Mouse (Mus musculus) myocyte (in vitro differentiated cells): ENCODE measurements around the gene Lsr. TPM values are rescaled to one million over a fixed set of nuclear protein-coding genes. Genes with fewer than 3 reads are reported as not detected.
A peak's percentile ranks its signal among the peaks of the same experiment; 100 is the strongest.

Source experiments
- H3K27me3 ChIP-seq: one replicate; pipeline ENCODE4 v1.6.1; 2011; ENCODE audit not compliant: control insufficient read depth, insufficient read depth, insufficient read length
- H3K36me3 ChIP-seq: one replicate; pipeline ENCODE4 v1.6.1; 2011; ENCODE audit not compliant: control insufficient read depth, insufficient read depth
- H3K4me2 ChIP-seq: one replicate; pipeline ENCODE4 v1.6.1; 2011; ENCODE audit warnings: low read depth, control low read depth
- H3K4me3 ChIP-seq: one replicate; pipeline ENCODE4 v1.5.1; 2011; ENCODE audit warnings: mild to moderate bottlenecking, control low read depth, moderate library complexity
- H3K79me2 ChIP-seq: one replicate; pipeline ENCODE4 v1.6.1; 2011; ENCODE audit not compliant: control insufficient read depth, insufficient read depth
- H3ac ChIP-seq: one replicate; pipeline ENCODE4 v1.6.1; 2011; ENCODE audit not compliant: control insufficient read depth, insufficient read length
- CEBPB ChIP-seq: IDR thresholded peaks from 2 replicates; pipeline ENCODE4 v1.6.1; 2011; ENCODE audit warnings: mild to moderate bottlenecking, moderate library complexity; ENCODE audit not compliant: poor library complexity, insufficient read depth, severe bottlenecking
- E2F4 ChIP-seq: IDR thresholded peaks from one replicate; pipeline ENCODE4 v1.6.1; 2011; ENCODE audit warnings: mild to moderate bottlenecking, control low read depth, moderate library complexity; ENCODE audit not compliant: insufficient read depth
- MAX ChIP-seq: IDR thresholded peaks from one replicate; pipeline ENCODE4 v1.6.1; 2011; ENCODE audit warnings: low read depth, mild to moderate bottlenecking, control low read depth
- MYOD1 ChIP-seq, 3 experiments: IDR thresholded peaks; one replicate each; pipeline ENCODE4 v1.6.1; 2011; ENCODE audit warnings: control low read depth in 2 of 3, low read depth in 2 of 3, mild to moderate bottlenecking in 2 of 3, moderate library complexity in 1 of 3; ENCODE audit not compliant: insufficient read length in 2 of 3, control insufficient read depth in 1 of 3
- MYOG ChIP-seq, 3 experiments: IDR thresholded peaks; one replicate each; pipeline ENCODE4 v1.6.1; 2011; ENCODE audit warnings: control low read depth in 2 of 3, low read depth in 2 of 3, mild to moderate bottlenecking in 2 of 3; ENCODE audit not compliant: insufficient read length in 2 of 3, control insufficient read depth in 1 of 3, insufficient read depth in 1 of 3
- POLR2A ChIP-seq: IDR thresholded peaks from one replicate; pipeline ENCODE4 v1.6.1; 2011; ENCODE audit warnings: low read depth, mild to moderate bottlenecking, control low read depth, moderate library complexity; ENCODE audit not compliant: insufficient read length
- POLR2AphosphoS2 ChIP-seq: IDR thresholded peaks from one replicate; pipeline ENCODE4 v1.6.1; 2011; ENCODE audit warnings: low read depth, control low read depth; ENCODE audit not compliant: insufficient read length
- REST ChIP-seq: IDR thresholded peaks from one replicate; pipeline ENCODE4 v1.6.1; 2011; ENCODE audit warnings: mild to moderate bottlenecking, control low read depth, moderate library complexity; ENCODE audit not compliant: insufficient read depth, insufficient read length
- SRF ChIP-seq: IDR thresholded peaks from one replicate; pipeline ENCODE4 v1.6.1; 2011; ENCODE audit warnings: low read depth; ENCODE audit not compliant: control insufficient read depth, insufficient read length
- TCF12 ChIP-seq: IDR thresholded peaks from one replicate; pipeline ENCODE4 v1.6.1; 2011; ENCODE audit warnings: mild to moderate bottlenecking, control low read depth; ENCODE audit not compliant: poor library complexity, insufficient read depth, severe bottlenecking
- TCF3 ChIP-seq: IDR thresholded peaks from one replicate; pipeline ENCODE4 v1.6.1; 2011; ENCODE audit warnings: low read depth, control low read depth; ENCODE audit not compliant: insufficient read length
- USF1 ChIP-seq: IDR thresholded peaks from one replicate; pipeline ENCODE4 v1.6.1; 2011; ENCODE audit warnings: low read depth, mild to moderate bottlenecking, control low read depth, moderate library complexity
- polyA plus RNA-seq: library from polyadenylated mRNA; unstranded; fragments of >200 nt; fragmentation: generic; extraction: Trizol; gene quantifications from one replicate; pipeline ENCODE4 v1.2.1, GENCODE M21; 2012; ENCODE audit warnings: missing spikeins

Gene Lsr
- 0.02 TPM for polyA plus RNA-seq

DNA sequence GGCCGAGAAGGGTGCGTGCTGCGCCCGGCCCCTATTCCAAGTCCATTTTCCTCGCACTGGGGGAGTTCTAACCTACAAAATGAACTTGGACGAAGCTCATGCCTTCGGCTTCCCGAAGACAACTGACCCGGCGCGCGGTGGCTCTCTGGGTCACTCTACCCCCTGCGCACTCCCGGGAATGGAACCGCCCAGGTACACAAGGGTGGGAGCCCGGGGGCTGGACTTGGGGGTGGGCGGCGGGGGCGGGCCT lies at the start of gene Lsr:
Lsr (minus strand) TSS at position 214 of the 250 bp plus-strand sequence.
- H3ac ChIP-seq: no peak within 1 kb of the TSS
- peaks cover 30% of the 10 kb centered on the region for H3K27me3 ChIP-seq
- TF ChIP-seq E2F4 (no peak), SRF (no peak), TCF12 (no peak)
- H3K36me3 ChIP-seq: no peaks in the 10 kb centered on the region
- no peak within 1 kb of the TSS for H3K4me3 ChIP-seq
- H3K4me2 ChIP-seq: peak within 1 kb of the TSS; percentile 30
- no peaks in the 10 kb centered on the region for H3K79me2 ChIP-seq

DNA sequence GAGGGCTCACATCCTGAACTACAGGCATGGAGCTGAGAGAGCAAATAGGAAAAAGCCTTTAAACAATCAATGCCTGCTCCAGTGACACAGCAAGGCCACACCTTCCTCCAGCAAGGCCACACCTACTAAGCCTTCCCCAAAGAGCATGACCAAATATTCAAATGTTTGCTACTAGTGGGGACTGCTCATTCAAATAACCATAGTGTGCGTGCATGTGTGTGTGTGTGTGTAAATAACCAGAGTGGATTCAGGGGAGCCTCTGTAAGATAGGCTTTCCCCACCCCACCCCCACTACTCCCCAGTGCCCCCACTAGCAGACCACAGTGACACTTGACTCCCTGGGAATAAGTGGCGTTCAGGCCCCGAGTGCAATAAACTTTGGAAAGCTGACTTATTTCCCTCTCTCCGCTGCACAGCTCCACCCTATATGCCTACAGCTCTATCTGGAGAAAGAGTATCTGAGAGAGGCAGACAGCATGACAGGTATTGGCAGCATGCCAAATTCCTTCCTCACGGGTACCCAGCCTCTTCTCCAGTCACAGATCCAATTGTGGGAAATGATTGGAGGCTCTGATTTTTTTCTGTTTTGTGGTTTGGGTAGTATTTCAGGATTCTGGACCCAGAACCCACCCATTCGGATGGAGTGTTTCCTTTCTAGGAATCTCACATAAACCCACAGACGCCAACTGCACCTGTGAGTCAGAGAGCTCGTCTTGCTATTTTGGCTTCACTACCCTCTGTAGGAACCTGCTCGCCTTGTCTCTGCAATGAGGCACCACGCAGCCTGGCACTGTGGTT lies 44.0 kb upstream of the Lsr start:
- Histone ChIP-seq H3ac (no peak overlapping the region), H3K4me3 (no peak overlapping the region), H3K79me2 (no peaks in the 10 kb centered on the region), H3K4me2 (peak overlapping the region; percentile 60), H3K27me3 (no peaks in the 10 kb centered on the region), H3K36me3 (no peaks in the 10 kb centered on the region)
- peak in 2 of 3 experiments; percentile 67 to 82 for TF ChIP-seq MYOD1 (IDR thresholded peaks at IDR 0.05; ENCODE audit: control insufficient read depth in 1 of 3, insufficient read length in 2 of 3, low read depth in 2 of 3)
- peak; percentile 41 to 86 (median 76) for TF ChIP-seq MYOG (IDR thresholded peaks at IDR 0.05; ENCODE audit: control insufficient read depth in 1 of 3, insufficient read depth in 1 of 3, insufficient read length in 2 of 3, low read depth in 2 of 3)
- TF ChIP-seq E2F4: no peak
- no peak for TF ChIP-seq SRF
- TF ChIP-seq MAX: no peak
- TF ChIP-seq REST: no peak
- no peak for TF ChIP-seq CEBPB
- no peak for TF ChIP-seq POLR2A
- TF ChIP-seq TCF12: peak; percentile 43

DNA sequence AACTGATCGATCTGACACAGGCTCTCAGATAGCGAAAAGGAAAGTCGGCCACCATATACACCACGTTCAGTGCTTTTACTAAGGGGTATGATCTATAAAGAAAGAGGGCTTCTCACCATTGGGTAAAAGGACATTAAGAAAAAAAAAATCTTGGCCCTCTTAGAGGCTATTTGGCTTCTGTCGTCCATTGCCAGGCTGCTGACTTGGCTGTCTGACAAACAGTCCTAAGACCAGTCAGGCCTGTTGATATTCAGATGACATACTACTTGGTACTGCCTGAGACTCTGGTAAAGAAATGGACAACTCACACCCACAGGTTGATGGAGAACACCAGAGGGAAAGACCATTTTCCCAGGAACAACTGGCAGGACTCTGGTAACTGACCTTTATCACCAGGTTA lies 39.7 kb upstream of the Lsr start:
- Histone ChIP-seq H3K4me3 (no peak overlapping the region), H3K4me2 (no peak overlapping the region), H3K27me3 (no peaks in the 10 kb centered on the region), H3K79me2 (no peaks in the 10 kb centered on the region), H3K36me3 (no peaks in the 10 kb centered on the region), H3ac (no peak overlapping the region)
- TF ChIP-seq SRF: no peak
- TF ChIP-seq POLR2A: no peak
- no peak for TF ChIP-seq CEBPB
- TF ChIP-seq MYOG (IDR thresholded peaks at IDR 0.05; ENCODE audit: control insufficient read depth in 1 of 3, insufficient read depth in 1 of 3, insufficient read length in 2 of 3, low read depth in 2 of 3): no peak
- no peak for TF ChIP-seq TCF3
- TF ChIP-seq USF1: no peak
- TF ChIP-seq MAX: no peak

- Histone ChIP-seq H3ac (no peak overlapping the region), H3K36me3 (no peaks in the 10 kb centered on the region), H3K4me2 (no peak overlapping the region), H3K79me2 (no peaks in the 10 kb centered on the region), H3K4me3 (no peak overlapping the region), H3K27me3 (no peaks in the 10 kb centered on the region)
- TF ChIP-seq TCF3 (no peak), POLR2A (no peak), E2F4 (no peak), MYOD1 (IDR thresholded peaks at IDR 0.05; ENCODE audit: control insufficient read depth in 1 of 3, insufficient read length in 2 of 3, low read depth in 2 of 3) (no peak), MAX (no peak), TCF12 (no peak), REST (no peak), SRF (no peak), USF1 (no peak), MYOG (IDR thresholded peaks at IDR 0.05; ENCODE audit: control insufficient read depth in 1 of 3, insufficient read depth in 1 of 3, insufficient read length in 2 of 3, low read depth in 2 of 3) (no peak), POLR2AphosphoS2 (no peak)
Observed at GRCm38 (mm10) chr7:31008889-31009288, 35.6 kb upstream of the Lsr start.

- Histone ChIP-seq H3K4me2 (no peak overlapping the region), H3K36me3 (no peaks in the 10 kb centered on the region), H3K79me2 (no peaks in the 10 kb centered on the region), H3K4me3 (no peak overlapping the region), H3K27me3 (no peaks in the 10 kb centered on the region), H3ac (no peak overlapping the region)
- no peak for TF ChIP-seq REST
- TF ChIP-seq POLR2AphosphoS2: no peak
- TF ChIP-seq MYOG (IDR thresholded peaks at IDR 0.05; ENCODE audit: control insufficient read depth in 1 of 3, insufficient read depth in 1 of 3, insufficient read length in 2 of 3, low read depth in 2 of 3): no peak
- TF ChIP-seq TCF3: no peak
- TF ChIP-seq SRF: no peak
- no peak for TF ChIP-seq CEBPB
- TF ChIP-seq MAX: no peak
- no peak for TF ChIP-seq USF1
- TF ChIP-seq MYOD1 (IDR thresholded peaks at IDR 0.05; ENCODE audit: control insufficient read depth in 1 of 3, insufficient read length in 2 of 3, low read depth in 2 of 3): no peak
- no peak for TF ChIP-seq TCF12
- no peak for TF ChIP-seq E2F4
- TF ChIP-seq POLR2A: no peak
Observed at GRCm38 (mm10) chr7:31008175-31008574, 34.9 kb upstream of the Lsr start.
